Mouse (Mus musculus) thymus, postnatal 36 days (tissue): Measurements from ENCODE around the gene Uqcrc2.

Experiments used
- DNase-seq, 2 experiments: peaks; one replicate each; pipeline ENCODE4 v3.0.0; 2022; ENCODE audit warnings: mixed read lengths in 2 of 2

Uqcrc2 gene

GRCm38 (mm10) chr7:120693831-120694375 is 58.9 kb downstream of the Uqcrc2 start:
- DNase-seq: no peak

GRCm38 (mm10) chr7:120695196-120695595 is 60.2 kb downstream of the Uqcrc2 start:
- DNase-seq: no peak

- no peak for DNase-seq
Measured at GRCm38 (mm10) chr7:120695641-120696040, 60.7 kb downstream of the Uqcrc2 start.

GRCm38 (mm10) chr7:120696331-120696730 is 61.4 kb downstream of the Uqcrc2 start:
- DNase-seq: no peak

GRCm38 (mm10) chr7:120699586-120699985 is 64.6 kb downstream of the Uqcrc2 start:
- no peak for DNase-seq

GRCm38 (mm10) chr7:120703888-120704287 is 68.9 kb downstream of the Uqcrc2 start:
- DNase-seq: no peak
